Mouse (Mus musculus): Measurements from ENCODE around the gene Sgce.

Sgce gene

DNA sequence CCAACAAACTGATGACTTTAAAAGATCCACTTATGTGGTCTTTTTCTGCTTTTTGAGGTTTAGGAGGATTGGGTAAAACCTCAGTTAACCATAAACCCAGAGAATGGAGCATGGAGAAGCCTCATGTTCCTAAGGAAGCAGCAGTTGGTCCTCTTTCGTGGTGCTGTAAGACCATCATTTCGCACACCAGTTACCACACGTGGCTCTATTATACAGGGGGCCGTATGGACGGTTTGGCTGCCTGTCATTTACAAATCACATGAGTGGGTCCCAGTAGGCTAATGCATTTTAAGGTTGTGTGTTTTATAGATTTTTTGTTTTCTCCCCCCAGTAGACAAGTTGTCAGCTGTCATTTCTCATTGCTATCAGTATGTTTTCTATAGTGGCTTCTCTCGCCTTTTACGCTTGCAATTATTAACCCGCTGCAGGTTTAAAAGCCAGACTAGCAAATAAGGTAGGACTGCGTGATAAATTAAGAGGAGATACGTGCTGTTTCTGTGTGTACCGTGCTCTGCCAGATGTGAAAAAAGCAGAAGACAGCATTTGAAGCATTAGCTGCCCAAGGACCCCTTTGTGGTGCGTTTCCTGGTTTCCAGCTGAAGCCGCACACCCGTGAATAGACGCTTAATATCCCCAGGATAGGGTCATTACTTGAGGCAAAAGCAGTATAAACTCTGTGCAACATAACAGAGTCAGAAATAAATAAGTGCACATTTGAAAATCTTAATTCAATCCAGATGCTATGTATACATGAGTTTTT is 22.8 kb downstream of the Sgce start:
- in situ Hi-C loops (cut with MboI, MseI), result no loop called here

DNA sequence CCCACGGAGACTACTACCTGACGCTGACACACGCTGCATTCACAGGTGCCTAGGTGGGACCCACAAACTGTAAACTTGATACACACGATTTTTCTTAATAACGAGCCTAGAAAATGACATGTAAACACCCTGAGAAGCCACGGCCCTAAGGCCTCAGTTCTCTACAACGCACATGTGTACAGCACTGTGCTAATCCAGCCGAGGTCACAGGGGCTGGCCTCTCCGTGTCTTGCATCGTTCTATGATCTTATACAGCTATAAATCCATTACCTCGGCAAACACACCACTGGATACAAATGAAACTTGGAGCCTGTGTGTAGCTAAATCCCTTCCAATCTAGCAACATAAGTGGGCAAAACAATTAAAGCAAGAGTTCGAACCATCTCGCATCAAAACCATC is 24.3 kb downstream of the Sgce start:
- in situ Hi-C loops (cut with MboI, MseI), result no loop called here

DNA sequence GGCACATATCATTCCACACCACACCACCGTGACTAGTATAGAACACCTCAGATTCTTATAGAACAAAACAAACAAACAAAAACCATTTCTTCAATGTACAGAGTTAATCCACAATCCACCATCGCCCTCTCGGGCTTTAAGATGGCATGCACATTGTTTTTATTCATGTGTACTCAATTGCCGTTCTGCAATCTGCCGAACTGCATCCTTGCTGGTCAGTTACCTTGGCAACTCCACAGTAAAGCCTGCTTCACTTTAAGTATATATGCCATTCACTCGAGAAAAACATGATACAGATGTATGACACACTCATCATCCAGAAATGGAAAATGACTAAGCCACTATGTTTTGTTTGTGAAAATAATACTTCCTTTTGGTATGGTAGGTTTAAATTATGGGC is 24.9 kb downstream of the Sgce start:
- in situ Hi-C loops (cut with MboI, MseI), result no loop called here

DNA sequence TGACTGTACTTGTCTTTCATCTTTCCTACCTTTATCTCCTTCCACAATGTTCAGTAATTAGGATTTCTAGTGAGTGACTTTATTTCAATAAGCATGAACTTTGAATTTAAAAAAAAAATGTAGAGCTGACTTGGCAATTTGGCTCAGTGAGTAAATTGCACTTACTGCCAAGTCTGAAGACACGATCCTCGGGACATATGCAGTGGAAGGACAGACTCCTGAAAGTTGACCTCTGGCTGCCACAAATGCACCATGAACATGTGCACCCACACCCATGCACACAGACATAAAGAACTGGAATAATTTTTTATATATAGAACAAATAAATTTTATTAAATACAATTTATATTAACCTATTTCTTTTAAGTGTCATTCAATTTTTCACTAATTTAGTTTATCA is 29.7 kb downstream of the Sgce start:
- in situ Hi-C loops (cut with MboI, MseI), result no loop called here

DNA sequence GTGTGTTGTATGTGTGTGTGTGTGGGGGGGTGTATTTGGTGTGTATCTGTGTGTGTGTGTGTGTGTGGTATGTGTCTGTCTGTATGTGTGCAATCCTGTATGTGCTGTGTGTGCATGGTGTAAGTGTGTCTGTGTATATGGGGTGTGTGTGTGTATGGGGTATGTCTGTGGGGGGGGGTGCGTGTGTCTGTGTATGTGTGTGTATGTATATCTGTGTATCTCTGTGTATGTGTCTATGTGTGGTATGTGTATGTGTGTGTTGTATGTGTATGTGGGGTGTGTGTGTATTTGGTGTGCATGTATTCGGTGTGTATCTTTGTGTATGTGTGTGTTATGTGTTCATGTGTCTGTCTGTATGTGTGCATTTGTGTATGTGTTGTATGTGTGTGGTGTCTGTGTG is 30.8 kb downstream of the Sgce start:
- in situ Hi-C loops (cut with MboI, MseI), result no loop called here

DNA sequence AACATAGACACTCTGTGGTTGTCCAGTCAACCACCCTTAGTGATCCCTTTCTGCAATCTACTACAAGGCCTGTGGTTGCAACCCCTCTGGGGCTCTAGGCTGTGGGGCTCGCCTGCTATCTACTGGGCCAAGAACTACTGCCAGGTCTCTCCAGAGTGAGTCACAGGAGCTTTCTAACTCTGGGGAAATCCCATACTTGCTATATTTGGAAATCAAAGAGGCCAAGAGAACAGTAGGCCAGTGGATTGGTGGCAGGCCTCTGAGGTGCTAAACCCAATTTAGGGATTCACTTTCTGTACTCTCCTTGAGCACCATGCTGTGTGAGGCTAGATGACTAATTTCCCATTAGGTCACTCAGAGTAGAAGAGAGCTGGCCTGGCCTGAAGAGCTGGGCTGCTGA is 38.0 kb downstream of the Sgce start:
- in situ Hi-C loops (cut with MboI, MseI), result no loop called here

DNA sequence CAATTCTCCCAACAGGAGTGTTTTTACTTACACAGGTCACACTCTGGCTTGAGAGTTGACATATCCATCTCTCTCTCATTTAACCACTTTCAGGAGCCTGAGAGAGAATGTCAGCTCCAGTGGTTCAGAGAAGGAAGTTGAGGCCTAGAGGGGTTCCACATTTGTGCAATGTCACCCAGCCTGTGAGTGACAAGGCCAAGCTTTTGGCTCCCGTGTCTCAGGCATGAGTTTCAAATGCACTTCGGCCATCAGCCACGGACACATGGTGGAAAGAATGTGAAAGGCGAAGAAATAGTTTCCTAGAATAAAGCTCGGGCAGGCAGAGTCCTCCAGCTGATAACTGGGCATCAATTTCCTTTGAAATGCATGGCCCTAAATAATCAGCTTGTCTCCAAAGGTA is 40.6 kb downstream of the Sgce start:
- in situ Hi-C loops (cut with MboI, MseI), result no loop called here

DNA sequence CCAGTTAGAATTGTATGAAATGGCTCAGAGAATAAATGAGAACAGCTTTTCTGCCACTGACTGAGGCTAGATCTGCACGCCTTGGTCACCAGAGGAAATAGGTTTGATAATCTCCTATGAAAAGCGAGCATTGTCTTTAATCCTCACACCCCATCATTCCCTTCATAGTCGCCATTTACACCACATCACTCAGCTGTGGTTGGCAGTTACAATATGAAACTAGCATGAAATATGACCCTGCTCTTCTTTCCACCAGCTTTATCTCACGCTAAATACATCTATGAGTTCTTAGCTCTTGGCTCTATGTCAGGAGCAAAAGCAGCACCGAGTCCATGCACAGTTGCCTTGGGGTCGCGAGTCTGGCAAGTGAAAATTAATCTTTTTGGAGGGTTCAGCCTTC is 43.1 kb downstream of the Sgce start:
- in situ Hi-C loops (cut with MboI, MseI), result no loop called here

DNA sequence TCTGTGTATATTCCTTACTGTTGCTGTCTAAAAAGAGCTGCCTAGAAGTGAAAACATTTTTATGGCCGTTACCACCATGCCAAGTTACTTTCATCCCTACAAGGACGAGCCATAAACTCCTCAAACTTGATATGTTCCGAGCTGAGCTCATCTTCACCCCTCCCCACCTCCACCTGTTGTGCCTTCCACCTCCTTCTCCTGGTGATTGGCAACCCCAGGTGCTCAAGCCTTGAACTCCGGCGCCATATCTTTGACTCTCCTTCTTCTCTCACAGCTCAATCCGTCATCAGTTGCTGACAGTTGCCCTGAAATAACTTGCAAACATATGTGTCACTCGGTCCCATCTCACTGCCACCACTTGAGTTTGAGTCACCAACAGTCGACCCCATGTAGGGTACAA is 45.4 kb downstream of the Sgce start:
- in situ Hi-C loops (cut with MboI, MseI), result no loop called here

DNA sequence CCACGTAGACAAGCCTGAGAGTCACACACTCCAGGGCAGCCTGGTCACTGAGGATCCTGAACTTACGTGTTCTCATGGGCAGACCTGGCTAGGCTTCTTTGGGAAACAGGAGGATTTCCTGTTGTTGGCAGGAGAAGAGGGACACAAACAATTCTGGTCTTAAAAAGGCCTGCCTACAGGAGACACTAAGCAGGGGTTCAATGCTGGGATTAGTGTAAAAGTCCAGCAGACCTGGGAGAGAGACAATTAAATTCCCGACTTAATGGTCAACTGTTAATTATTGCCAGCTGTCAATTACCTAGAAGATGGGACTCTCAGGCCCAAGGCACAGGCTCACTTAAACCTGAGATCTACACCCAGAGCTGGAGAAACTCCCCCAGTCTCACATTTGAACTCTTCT is 51.2 kb downstream of the Sgce start:
- in situ Hi-C loops (cut with MboI, MseI), result no loop called here

DNA sequence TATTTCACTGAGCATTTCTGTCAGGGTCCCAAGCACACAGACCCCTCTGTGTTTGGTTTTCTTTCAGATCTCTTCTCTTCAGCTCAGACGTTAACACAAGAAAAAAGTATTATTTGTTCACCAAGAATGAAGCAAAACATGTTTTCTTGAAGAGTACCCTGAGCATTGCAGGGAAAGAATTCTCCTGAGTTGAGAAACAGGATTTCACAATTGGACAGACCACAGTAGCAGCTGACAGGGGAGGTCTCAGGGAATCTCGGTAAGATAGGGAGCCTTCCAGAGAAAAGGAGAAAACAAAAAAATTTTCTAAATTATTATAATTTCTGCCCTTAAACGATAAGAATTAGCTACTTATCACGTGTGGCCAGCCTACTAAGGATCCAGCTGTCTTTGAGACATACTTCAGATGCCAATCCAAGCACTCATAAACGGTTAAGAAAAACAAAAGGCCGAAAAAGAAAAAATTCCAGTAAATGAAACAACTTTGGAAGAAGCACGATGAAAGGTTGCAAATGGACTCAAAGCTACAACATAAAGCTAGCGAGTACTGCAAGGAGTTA is 52.3 kb downstream of the Sgce start:
- in situ Hi-C loops (cut with MboI, MseI), result no loop called here

DNA sequence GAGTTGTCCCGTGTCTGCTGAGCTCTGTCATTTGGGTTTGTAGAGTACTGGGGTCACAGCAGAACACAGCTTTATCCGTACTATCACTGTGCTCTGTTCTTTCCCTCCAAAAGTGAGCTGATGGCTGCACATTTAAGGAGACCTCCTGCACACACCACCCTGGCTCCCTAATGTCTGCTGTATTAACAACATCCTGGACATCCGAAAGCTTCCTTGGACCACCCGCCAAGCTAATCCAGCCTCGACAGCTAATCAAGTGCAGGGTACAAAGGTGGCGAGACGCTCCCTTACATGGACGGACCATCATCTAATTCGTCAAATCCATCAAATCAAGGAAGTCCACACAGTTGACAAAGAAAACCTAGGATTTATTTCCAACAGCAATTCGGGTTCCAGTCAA is 53.5 kb downstream of the Sgce start:
- in situ Hi-C loops (cut with MboI, MseI), result no loop called here

DNA sequence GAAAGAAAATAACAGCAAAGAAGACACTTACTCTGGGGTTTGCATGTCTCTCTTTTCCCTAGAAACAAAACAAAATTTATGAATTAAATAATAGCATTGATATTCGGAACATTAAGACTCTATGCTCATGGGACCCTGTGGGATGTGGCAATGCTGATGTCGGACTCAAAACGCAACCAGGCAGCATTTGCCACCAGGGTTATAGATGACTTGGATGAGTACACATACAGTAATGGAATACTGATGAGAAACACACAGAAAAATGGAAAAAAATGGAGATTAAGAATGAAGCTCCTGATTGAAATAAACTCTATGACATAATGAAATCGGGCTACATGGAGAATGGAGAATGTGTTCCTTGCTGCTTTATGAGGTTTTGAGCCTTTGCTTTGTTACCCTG is 56.6 kb downstream of the Sgce start:
- in situ Hi-C loops (cut with MboI, MseI), result no loop called here

DNA sequence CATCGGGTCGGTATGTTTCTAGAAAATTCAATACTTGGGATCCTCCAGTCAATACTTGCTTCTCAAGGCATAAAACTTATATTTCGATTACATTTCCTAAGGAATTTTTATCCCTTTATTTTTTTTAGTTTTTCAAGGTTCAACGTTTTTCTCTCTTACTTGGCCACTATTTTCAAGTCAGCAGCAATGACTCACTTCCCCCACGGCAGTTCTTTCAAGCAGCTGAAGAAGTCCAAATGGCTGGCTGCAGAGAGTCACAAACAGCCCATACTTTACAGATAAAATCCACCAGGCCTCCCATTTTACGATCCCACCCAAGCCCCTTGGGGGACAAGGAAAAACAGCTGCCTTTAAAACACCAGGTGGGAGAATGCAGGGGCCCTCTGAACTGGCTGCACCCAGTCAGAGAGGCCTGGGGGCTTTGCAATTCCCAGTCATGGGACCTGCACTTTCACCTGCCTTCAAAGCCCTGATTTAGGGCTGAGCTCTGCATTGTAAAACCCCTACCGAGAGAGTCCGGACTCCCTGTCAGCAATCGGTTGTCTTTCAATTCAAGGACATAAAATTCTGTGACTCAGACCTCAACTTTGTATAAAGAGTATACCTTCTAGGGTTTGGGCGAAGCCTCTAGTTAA is 62.2 kb downstream of the Sgce start:
- in situ Hi-C loops (cut with MboI, MseI), result no loop called here

DNA sequence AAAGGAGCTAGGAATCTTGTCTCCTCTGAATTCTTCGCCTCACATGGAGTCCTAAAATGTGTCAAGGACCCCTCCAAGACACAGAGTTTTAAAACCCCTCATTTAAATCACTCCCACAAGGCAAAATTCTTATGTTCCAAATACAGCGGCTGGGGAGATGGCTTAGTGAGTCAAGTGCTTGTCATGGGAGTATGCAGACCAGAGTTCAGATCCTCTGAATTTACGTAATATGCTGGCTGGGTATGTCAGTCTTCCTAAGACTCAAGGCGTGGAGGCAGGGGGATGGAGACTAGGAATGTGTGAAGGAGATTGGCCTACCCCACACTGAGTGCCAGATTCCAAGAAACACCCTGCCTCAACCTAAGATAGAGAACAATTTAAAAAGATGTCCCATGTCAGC is 66.4 kb downstream of the Sgce start:
- in situ Hi-C loops (cut with MboI, MseI), result no loop called here

DNA sequence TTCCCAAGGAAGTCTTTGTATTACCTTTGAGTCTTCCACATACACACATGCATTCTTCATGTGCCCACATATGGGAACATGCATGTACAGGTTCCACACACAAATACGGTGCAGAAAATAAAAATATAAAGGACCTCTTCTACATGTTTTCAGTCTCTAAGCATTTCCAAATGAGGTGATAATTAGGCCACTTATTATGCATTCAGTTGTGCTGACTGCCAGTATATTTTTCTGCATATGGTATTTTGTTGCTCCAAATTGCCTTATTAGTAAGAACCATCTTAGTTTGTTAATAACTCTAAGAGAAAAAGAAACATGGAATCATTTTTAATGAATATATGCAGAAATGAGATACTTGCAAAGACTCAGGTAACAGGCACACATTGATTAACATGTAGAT is 67.0 kb downstream of the Sgce start:
- in situ Hi-C loops (cut with MboI, MseI), result no loop called here

DNA sequence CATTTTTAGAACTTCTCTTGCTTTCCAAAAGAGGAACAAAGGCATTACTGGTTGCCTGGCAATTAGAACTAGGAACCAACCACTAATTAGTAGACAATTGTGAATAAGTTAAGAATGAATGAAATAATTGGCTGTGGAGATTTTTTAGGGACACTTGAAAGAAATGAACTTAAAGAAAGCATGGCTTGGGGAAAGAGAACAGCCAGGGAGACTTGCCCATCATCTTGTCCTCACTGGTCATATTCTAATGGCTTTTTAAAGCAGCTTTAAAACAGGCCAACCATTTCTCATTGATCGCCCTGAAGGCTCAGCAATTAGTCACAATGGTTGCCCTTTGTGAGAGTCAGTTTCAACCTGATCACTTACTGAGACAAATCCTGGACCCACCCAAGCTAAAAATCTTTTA is 69.6 kb downstream of the Sgce start:
- in situ Hi-C loops (cut with MboI, MseI), result no loop called here

DNA sequence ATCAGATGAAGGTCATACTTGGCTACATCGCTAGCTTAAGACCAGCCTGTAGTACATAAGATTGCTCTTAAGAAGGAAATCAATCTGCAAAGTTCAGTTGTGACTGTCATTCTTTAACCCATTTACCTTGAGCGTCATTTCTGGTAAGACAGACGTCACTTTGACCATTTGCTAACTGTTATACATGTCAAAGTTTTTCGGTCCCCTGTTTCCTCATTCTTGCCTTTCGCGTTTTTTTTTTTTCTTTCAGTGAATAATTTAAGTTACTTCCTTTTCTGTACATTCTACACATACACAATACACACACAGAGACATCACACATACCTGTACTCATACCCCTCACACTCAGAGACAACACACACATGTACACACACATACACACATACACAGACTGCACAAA is 81.9 kb downstream of the Sgce start:
- in situ Hi-C loops (cut with MboI, MseI), result no loop called here

DNA sequence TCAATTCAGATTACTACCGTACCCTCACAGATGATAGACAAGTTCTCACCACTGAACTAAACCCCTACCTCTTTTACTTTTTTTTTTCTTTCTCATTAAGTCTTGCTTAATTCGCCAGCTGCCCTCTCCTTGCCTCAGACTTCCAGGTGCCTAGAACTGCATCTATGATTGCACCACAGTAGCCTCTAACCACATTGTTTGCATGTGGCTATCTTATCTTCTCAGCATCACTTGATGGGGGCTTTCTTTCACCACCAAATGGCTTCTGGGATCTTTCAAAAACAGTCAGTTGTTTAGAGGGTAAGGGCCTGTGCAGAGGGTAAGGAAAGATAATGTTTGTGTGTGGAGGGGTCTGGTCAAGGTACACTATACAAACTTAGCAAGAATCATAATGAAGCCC is 82.7 kb downstream of the Sgce start:
- in situ Hi-C loops (cut with MboI, MseI), result no loop called here

DNA sequence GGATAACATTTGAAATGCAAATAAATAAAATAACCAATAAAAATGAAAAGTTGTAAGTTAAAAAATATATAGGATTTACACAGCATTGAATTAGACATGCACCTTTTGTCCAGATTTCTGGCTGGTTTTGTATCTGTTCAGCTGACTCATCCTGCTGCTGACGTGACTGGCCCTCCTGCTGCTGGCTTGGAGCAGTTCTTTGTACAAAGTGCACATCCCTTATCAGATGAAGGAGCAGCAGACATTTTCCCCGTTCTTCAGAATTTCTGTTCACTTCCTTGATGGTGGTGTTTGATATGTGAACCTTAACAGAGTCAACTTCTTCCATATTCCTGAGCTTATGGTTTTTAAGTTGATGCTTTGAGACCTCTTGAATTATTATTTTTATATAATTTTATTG is 83.5 kb downstream of the Sgce start:
- in situ Hi-C loops (cut with MboI, MseI), result no loop called here

DNA sequence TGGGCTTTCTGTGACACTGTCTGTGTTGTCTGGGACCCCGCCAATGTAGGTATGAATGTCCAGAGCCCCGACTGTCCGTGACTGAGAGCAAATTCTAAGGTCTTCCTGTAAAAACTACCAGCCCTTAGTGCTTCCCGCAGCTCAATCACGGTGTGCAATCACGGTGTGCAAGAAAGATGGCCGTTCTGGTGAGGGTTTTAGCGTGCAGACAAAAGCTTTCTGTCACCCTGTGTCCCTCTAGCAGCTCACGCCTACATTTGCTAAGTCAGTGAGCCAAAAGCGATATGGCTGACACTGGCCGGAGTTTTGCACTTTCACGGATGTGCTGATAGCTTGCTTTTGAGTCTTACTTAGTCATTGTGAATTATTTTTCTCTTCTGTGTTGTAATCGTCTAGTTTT is 88.1 kb downstream of the Sgce start:
- in situ Hi-C loops (cut with MboI, MseI), result loop anchor here in 1 of 2 experiments (10.0 kb wide), 1 partner anchor 1886 kb away; no protein-coding TSS in a partner anchor

DNA sequence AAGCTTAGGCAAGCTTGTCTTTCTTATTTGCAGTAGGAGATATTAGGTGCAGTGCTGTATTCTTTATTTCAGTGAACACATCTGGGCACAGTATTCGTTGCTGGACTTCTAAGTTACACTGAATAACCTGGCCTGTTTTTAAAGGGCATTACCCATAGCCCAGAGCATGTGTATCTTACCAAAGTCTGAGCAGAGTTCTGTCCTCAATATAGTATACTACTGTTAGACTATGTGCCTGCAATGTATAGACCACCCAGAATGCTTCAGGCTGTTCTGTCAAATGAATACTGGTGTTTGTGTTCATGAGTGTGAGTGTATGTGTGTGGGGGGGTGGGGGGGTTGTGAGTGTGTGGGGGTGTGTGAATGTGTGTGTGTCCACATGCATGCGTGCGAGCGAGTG is 91.1 kb downstream of the Sgce start:
- in situ Hi-C loops (cut with MboI, MseI), result loop anchor here in 1 of 2 experiments (10.0 kb wide), 1 partner anchor 1889 kb away; no protein-coding TSS in a partner anchor

DNA sequence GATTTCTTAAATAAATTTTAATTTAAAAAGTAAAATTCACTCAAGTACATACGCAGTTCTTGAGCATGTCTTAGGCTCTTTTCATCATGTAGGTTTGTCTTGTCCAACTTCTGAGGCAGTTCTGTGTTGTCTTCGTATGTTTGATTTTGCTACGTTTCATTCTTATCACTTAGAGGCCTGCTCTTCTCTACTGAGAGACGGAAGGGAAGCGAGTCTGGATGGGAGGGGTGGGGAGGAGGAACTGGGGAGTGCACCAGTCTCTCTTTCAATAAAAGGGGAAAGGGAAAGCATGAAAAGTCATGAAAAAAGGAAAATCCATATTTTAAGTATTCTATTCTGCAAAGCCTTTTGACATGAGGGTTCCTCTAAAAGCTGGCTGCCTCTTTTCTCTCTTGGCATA is 91.5 kb downstream of the Sgce start:
- in situ Hi-C loops (cut with MboI, MseI), result loop anchor here in 1 of 2 experiments (10.0 kb wide), 1 partner anchor 1889 kb away; no protein-coding TSS in a partner anchor
